Mouse (Mus musculus): ENCODE measurements around the gene Apbb2.

The Apbb2 gene

GRCm38 (mm10) chr5:66546969-66547511, 71.5 kb downstream of the Apbb2 start:
- no peak for DNase-seq (ENCODE audit: low spot score)

GRCm38 (mm10) chr5:66545573-66546141, 72.9 kb downstream of the Apbb2 start:
- peak; percentile 69 for DNase-seq (ENCODE audit: low spot score)

GRCm38 (mm10) chr5:66543761-66544160, 74.8 kb downstream of the Apbb2 start:
- no peak for DNase-seq (ENCODE audit: low spot score)

GRCm38 (mm10) chr5:66543344-66543743, 75.2 kb downstream of the Apbb2 start:
- DNase-seq (ENCODE audit: low spot score): no peak

GRCm38 (mm10) chr5:66542521-66542920, 76.1 kb downstream of the Apbb2 start:
- no peak for DNase-seq (ENCODE audit: low spot score)

GRCm38 (mm10) chr5:66541385-66541784, 77.2 kb downstream of the Apbb2 start:
- no peak for DNase-seq (ENCODE audit: low spot score)

GRCm38 (mm10) chr5:66540246-66540645, 78.3 kb downstream of the Apbb2 start:
- DNase-seq (ENCODE audit: low spot score): no peak

- no peak for DNase-seq (ENCODE audit: low spot score)
Observed at GRCm38 (mm10) chr5:66537811-66538210, 80.8 kb downstream of the Apbb2 start.

- no peak for DNase-seq (ENCODE audit: low spot score)
Observed at GRCm38 (mm10) chr5:66536696-66537358, 81.8 kb downstream of the Apbb2 start.

GRCm38 (mm10) chr5:66535566-66536236, 82.9 kb downstream of the Apbb2 start:
- DNase-seq (ENCODE audit: low spot score): peak; percentile 44

- no peak for DNase-seq (ENCODE audit: low spot score)
Observed at GRCm38 (mm10) chr5:66533711-66534425, 84.7 kb downstream of the Apbb2 start.

GRCm38 (mm10) chr5:66532827-66533226, 85.8 kb downstream of the Apbb2 start:
- no peak for DNase-seq (ENCODE audit: low spot score)

- DNase-seq (ENCODE audit: low spot score): no peak
Observed at GRCm38 (mm10) chr5:66530361-66530760, 88.2 kb downstream of the Apbb2 start.

GRCm38 (mm10) chr5:66529631-66530030, 89.0 kb downstream of the Apbb2 start:
- no peak for DNase-seq (ENCODE audit: low spot score)

- DNase-seq (ENCODE audit: low spot score): peak; percentile 78
Observed at GRCm38 (mm10) chr5:66528567-66528966, 90.0 kb downstream of the Apbb2 start.

GRCm38 (mm10) chr5:66527090-66527489, 91.5 kb downstream of the Apbb2 start:
- no peak for DNase-seq (ENCODE audit: low spot score)

- no peak for DNase-seq (ENCODE audit: low spot score)
Observed at GRCm38 (mm10) chr5:66525002-66525401, 93.6 kb downstream of the Apbb2 start.

- peak; percentile 46 for DNase-seq (ENCODE audit: low spot score)
Observed at GRCm38 (mm10) chr5:66523681-66524503, 94.7 kb downstream of the Apbb2 start.

GRCm38 (mm10) chr5:66521250-66521649, 97.3 kb downstream of the Apbb2 start:
- DNase-seq (ENCODE audit: low spot score): no peak

GRCm38 (mm10) chr5:66519511-66519910, 99.1 kb downstream of the Apbb2 start:
- no peak for DNase-seq (ENCODE audit: low spot score)

- peak; percentile 53 for DNase-seq (ENCODE audit: low spot score)
Observed at GRCm38 (mm10) chr5:66518411-66519006, 100.1 kb downstream of the Apbb2 start.

Measured in embryo, embryonic 10.5 days (tissue).